Mouse (Mus musculus) ES-Bruce4 (cell line): ENCODE measurements around the gene Trpm8. TPM values are rescaled to one million over a fixed set of nuclear protein-coding genes. Genes with fewer than 3 reads are reported as not detected.

Source experiments
- H3K27ac ChIP-seq: 2 replicates; pipeline ENCODE4 v1.5.1; 2012; ENCODE audit warnings: low read length, inconsistent platforms; ENCODE audit not compliant: insufficient read depth
- H3K27me3 ChIP-seq: 2 replicates; pipeline ENCODE4 v1.6.1; 2012; ENCODE audit warnings: mild to moderate bottlenecking, low read length, inconsistent platforms; ENCODE audit not compliant: control insufficient read depth, poor library complexity, insufficient read depth, severe bottlenecking
- H3K36me3 ChIP-seq: 2 replicates; pipeline ENCODE4 v1.6.1; 2012; ENCODE audit warnings: inconsistent platforms, mild to moderate bottlenecking, low read length, moderate library complexity; ENCODE audit not compliant: control insufficient read depth, poor library complexity, insufficient read depth, severe bottlenecking
- H3K4me1 ChIP-seq: one replicate; pipeline ENCODE4 v1.8.1; 2011; ENCODE audit warnings: low read length; ENCODE audit not compliant: control insufficient read depth, insufficient read depth
- H3K4me3 ChIP-seq: 2 replicates; pipeline ENCODE4 v1.5.1; 2011; ENCODE audit warnings: low read depth, mild to moderate bottlenecking, low read length
- H3K9ac ChIP-seq: 2 replicates; pipeline ENCODE4 v1.6.1; 2012; ENCODE audit warnings: low read depth, mild to moderate bottlenecking, inconsistent platforms; ENCODE audit not compliant: poor library complexity, severe bottlenecking
- H3K9me3 ChIP-seq: replicated peaks from 2 replicates; pipeline ENCODE4 v1.6.1; 2012; ENCODE audit warnings: mild to moderate bottlenecking, low read length, inconsistent platforms; ENCODE audit not compliant: control insufficient read depth, poor library complexity, insufficient read depth, severe bottlenecking
- CTCF ChIP-seq: IDR thresholded peaks from one replicate; pipeline ENCODE4 v1.8.1; 2011; ENCODE audit warnings: low read depth, low read length
- EP300 ChIP-seq: IDR thresholded peaks from 2 replicates; pipeline ENCODE4 v1.6.1; 2011; ENCODE audit warnings: low read depth, low read length; ENCODE audit not compliant: insufficient read depth
- POLR2A ChIP-seq: IDR thresholded peaks from one replicate; pipeline ENCODE4 v1.8.1; 2011; ENCODE audit warnings: low read length; ENCODE audit not compliant: insufficient read depth
- polyA plus RNA-seq: library from polyadenylated mRNA; stranded (reverse); fragments of >200 nt; gene quantifications from 2 replicates; pipeline ENCODE4 v1.2.4, GENCODE M21; 2011; ENCODE audit warnings: low read depth; ENCODE audit not compliant: missing spikeins, insufficient read depth, insufficient read length

The Trpm8 gene
- polyA plus RNA-seq, 1 experiment = not detected

GRCm38 (mm10) chr1:88303762-88304161, 26.3 kb downstream of the Trpm8 start:
- no peak overlapping the region for H3K9ac ChIP-seq

GRCm38 (mm10) chr1:88304261-88304985, 27.0 kb downstream of the Trpm8 start:
- H3K36me3 ChIP-seq = no peaks in the 10 kb centered on the region
- no peak for TF ChIP-seq POLR2A
- TF ChIP-seq CTCF = no peak
- no peak for TF ChIP-seq EP300
- no peaks in the 10 kb centered on the region for H3K4me1 ChIP-seq
- H3K9ac ChIP-seq = no peak overlapping the region
- H3K27ac ChIP-seq = no peak overlapping the region
- H3K27me3 ChIP-seq = no peaks in the 10 kb centered on the region
- no peak overlapping the region for H3K4me3 ChIP-seq
- H3K9me3 ChIP-seq = no peaks in the 10 kb centered on the region

More at GRCm38 (mm10) chr1:88303762-88304161, 26.3 kb downstream of the Trpm8 start:
- TF ChIP-seq EP300 (no peak), CTCF (no peak), POLR2A (no peak)
- Histone ChIP-seq H3K4me1 (no peaks in the 10 kb centered on the region), H3K27ac (no peak overlapping the region), H3K4me3 (no peak overlapping the region), H3K27me3 (no peaks in the 10 kb centered on the region), H3K36me3 (no peaks in the 10 kb centered on the region), H3K9me3 (no peaks in the 10 kb centered on the region)

DNA sequence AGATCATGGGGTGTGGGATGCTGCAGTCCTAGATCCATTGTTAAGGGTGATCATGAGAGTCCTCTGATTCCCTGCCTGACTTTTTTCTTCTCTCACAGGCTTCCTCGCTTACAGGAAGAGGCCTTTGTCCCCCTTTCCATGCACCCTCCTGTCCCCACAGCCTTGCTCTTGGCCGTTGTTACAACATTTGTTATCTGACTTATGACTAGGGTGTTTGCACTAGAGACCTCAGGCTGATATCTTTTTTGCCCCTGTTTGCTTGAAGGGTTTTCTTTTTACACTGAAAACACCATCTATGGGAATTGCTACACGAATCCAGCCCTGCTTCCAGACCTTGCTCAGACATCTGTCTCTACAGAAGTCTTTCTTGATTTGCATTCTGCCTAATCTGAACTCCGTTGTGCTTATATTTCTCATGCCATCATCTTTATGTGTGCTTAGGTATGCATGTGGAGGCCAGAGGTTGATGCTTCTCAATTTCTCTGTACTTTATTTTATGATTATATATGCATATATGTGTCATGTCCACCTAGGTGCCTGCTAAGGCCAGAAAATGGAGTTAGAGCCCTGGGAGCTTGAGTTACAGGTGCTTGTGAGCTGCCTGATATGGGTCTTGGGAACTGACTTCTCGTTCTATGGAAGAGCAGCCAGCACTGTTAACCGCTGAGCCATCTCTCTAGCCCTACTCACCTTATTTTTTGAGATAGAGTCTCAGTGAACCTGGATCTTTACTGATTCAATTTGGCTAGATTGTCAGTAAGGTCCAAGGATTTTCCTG, 27.7 kb downstream of the Trpm8 start:
- TF ChIP-seq POLR2A (no peak), CTCF (no peak), EP300 (no peak)
- H3K4me1 ChIP-seq = no peaks in the 10 kb centered on the region
- H3K9ac ChIP-seq = no peak overlapping the region
- no peaks in the 10 kb centered on the region for H3K36me3 ChIP-seq
- H3K4me3 ChIP-seq = no peak overlapping the region
- H3K9me3 ChIP-seq = 0 out of 2 replicates have a peak, but pooled peaks cover 4% of the 10 kb centered on the region
- H3K27ac ChIP-seq = no peak overlapping the region
- H3K27me3 ChIP-seq = no peaks in the 10 kb centered on the region

GRCm38 (mm10) chr1:88306543-88306942, 29.1 kb downstream of the Trpm8 start:
- H3K9me3 ChIP-seq = 0 out of 2 replicates have a peak, but pooled peaks cover 4% of the 10 kb centered on the region
- H3K4me3 ChIP-seq = no peak overlapping the region
- no peak overlapping the region for H3K9ac ChIP-seq
- H3K36me3 ChIP-seq = no peaks in the 10 kb centered on the region
- H3K27ac ChIP-seq = no peak overlapping the region
- no peak for TF ChIP-seq CTCF
- no peak for TF ChIP-seq EP300
- TF ChIP-seq POLR2A = no peak
- H3K27me3 ChIP-seq = no peaks in the 10 kb centered on the region
- no peaks in the 10 kb centered on the region for H3K4me1 ChIP-seq

DNA sequence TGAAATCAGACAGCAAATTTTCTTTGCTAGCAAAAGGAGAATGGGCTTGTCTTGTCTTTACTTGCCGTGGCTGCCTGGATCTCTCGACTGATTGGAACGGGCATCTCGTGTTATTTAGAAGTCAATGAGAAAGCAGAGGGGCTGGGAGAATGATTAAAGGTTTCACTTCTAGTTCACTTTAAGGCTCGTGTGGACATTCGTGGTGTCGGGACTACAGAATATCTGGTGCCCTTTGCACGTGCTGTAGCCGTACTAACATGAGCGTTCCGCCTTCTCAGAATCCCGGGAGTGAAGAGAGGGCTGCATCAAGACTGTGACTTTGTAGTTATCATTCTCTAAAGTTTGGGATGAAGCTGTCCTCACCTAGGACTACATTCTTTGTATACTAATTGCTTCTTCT, 29.7 kb downstream of the Trpm8 start:
- Histone ChIP-seq H3K27me3 (no peaks in the 10 kb centered on the region), H3K4me3 (no peak overlapping the region), H3K4me1 (no peaks in the 10 kb centered on the region), H3K36me3 (no peaks in the 10 kb centered on the region), H3K9me3 (0 out of 2 replicates have a peak, but pooled peaks cover 4% of the 10 kb centered on the region), H3K27ac (no peak overlapping the region), H3K9ac (no peak overlapping the region)
- TF ChIP-seq POLR2A (no peak), EP300 (no peak)

DNA sequence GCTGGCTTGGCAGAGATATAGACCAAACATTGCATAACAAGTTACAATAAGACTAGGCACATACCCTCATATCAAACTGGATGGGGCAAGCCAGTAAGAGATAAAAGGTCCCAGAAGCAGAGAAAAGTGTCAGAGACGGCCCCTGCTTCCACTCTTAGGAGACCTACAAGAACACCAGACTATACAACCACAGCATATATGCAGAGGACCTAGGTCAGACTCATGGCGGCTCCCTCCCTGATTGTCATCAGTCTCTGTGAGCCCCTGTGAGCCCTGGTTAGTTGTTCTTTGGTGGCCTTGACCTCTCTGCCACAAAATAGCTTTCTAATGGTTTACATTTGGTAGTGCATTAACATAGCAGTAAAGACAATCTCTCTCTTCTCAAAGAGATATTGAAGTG, 31.6 kb downstream of the Trpm8 start:
- Histone ChIP-seq H3K27me3 (no peaks in the 10 kb centered on the region), H3K9ac (no peak overlapping the region), H3K4me3 (no peak overlapping the region), H3K4me1 (no peaks in the 10 kb centered on the region), H3K27ac (no peak overlapping the region), H3K36me3 (no peaks in the 10 kb centered on the region), H3K9me3 (0 out of 2 replicates have a peak, but pooled peaks cover 4% of the 10 kb centered on the region)
- no peak for TF ChIP-seq EP300
- no peak for TF ChIP-seq CTCF
- TF ChIP-seq POLR2A = no peak
